Mouse (Mus musculus) embryonic facial prominence, embryonic 13.5 days (tissue): Measurements from ENCODE around the gene 1300017J02Rik. TPM values are rescaled to one million over a fixed set of nuclear protein-coding genes. Genes with fewer than 3 reads are reported as not detected.
"Not testable (repeated sequence)": the region's sequence is repeated elsewhere in the genome, so short reads cannot be mapped to it uniquely, and the experiment has no call there.

Experiments used
- ATAC-seq: fragments of 200-750 bp; cut with Nextera tagmentation; 2 replicates; pipeline ENCODE4 v1.8.0; 2017; ENCODE audit warnings: low read depth; ENCODE audit not compliant: insufficient number of reproducible peaks, insufficient read depth, low FRiP score, low TSS enrichment
- H3K27ac ChIP-seq: fragments of 300-500 bp; sonication (generic); 2 replicates; pipeline ENCODE4 v1.5.1; 2015; ENCODE audit warnings: moderate library complexity, mild to moderate bottlenecking, inconsistent platforms
- H3K27me3 ChIP-seq: fragments of 300-500 bp; sonication (generic); 2 replicates; pipeline ENCODE4 v1.6.1; 2015; ENCODE audit warnings: mild to moderate bottlenecking, inconsistent platforms
- H3K36me3 ChIP-seq: fragments of 300-500 bp; sonication (generic); 2 replicates; pipeline ENCODE4 v1.6.1; 2015; ENCODE audit warnings: mild to moderate bottlenecking, inconsistent platforms
- H3K4me1 ChIP-seq: fragments of 300-500 bp; sonication (generic); 2 replicates; pipeline ENCODE4 v1.6.1; 2015; ENCODE audit warnings: inconsistent platforms
- H3K4me2 ChIP-seq: fragments of 300-500 bp; sonication (generic); 2 replicates; pipeline ENCODE4 v1.6.1; 2015; ENCODE audit warnings: moderate library complexity, mild to moderate bottlenecking, inconsistent platforms
- H3K4me3 ChIP-seq: fragments of 300-500 bp; sonication (generic); 2 replicates; pipeline ENCODE4 v1.5.1; 2015; ENCODE audit warnings: mild to moderate bottlenecking, inconsistent platforms
- H3K9ac ChIP-seq: fragments of 300-500 bp; sonication (generic); 2 replicates; pipeline ENCODE4 v1.6.1; 2015; ENCODE audit warnings: mild to moderate bottlenecking, inconsistent platforms
- H3K9me3 ChIP-seq: fragments of 300-500 bp; sonication (generic); 2 replicates; pipeline ENCODE4 v1.6.1; 2016; ENCODE audit warnings: inconsistent platforms
- WGBS: fragments of 180-500 bp; shearing (Covaris S2); methylation state at CpG from one replicate; pipeline ENCODE4 v1.1.7; 2015; ENCODE audit warnings: mixed read lengths; 5-methylcytosine and 5-hydroxymethylcytosine counted together
- polyA plus RNA-seq: library from polyadenylated mRNA; unstranded; fragments of >200 nt; fragmentation: Nextera tagmentation; extraction: Ambion mirVana; gene quantifications from 2 replicates; pipeline ENCODE4 v1.2.1, GENCODE M21; 2015

The 1300017J02Rik gene
- 1.9 and 3.0 TPM in 2 replicates for polyA plus RNA-seq

DNA sequence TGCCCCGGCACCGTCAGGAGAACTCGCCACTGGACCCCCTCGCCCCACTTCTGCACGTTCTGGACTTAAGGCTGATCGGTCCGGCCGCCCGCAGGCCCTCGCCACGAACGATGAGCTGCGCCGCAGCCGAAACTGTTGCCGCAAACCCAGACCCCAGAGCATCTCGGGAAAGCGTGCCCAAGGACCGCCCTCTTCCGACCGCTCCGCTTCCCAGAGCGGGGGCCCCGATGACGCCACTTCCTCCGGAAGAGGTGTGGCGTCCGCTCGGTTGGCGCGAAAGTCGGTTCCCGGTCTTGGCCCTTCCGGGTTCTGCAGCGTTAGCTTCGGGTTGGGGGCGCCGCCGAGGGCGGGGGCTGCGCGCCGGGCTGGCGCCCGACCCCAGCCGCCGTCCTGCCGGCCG lies at the start of gene 1300017J02Rik, which contains the start of gene Topbp1:
1300017J02Rik (minus strand) TSS at position 156 of the 400 bp plus-strand sequence.
Topbp1 (plus strand) TSS at position 289 of the 400 bp plus-strand sequence.
- Histone ChIP-seq H3K36me3 (peaks cover 16% of the 10 kb centered on the region), H3K9ac (peak within 1 kb of the TSS; percentile 94), H3K9me3 (no peaks in the 10 kb centered on the region), H3K27me3 (no peaks in the 10 kb centered on the region), H3K4me1 (peaks cover 20% of the 10 kb centered on the region), H3K4me3 (peak within 1 kb of the TSS; percentile 93), H3K27ac (peak within 1 kb of the TSS; percentile 90), H3K4me2 (peak within 1 kb of the TSS; percentile 76)
- peak; percentile 94 for ATAC-seq
- under 1% methylated on average over 49 of the region's 49 CpGs for WGBS

DNA sequence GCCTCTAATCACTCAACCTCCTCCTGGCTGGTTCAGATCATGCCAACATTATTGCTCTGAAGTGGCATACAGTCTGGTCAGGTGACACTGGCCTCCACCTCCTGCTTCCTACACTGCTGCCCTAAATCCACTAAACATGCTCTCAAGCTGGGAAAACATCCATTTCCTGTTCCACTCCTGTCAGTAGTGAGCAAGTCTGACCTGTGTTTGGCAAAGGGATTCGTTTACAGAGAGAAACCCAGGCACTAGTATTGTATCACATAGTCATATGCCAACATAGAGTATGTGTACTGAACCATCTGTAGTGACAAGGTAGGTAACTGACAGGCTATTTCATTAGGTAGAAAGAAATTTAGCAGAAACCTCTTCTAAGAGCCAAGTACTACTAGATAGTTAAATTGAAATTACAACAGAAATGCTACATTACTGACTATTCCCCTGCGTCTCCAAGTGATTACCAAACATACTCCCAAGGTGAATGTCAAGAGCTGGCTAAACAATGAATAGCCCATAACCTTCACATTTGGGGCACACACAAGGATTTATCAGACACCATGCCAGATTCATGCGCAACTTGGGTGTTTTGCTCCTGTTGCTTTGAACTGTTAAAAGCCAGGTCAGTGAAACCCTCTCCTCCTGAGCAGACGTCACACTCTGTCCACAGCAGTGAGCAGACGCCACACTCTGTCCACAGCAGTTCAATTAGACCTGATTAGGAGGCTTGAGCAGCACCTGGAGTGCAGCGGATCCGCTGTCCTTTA lies 48.8 kb upstream of the 1300017J02Rik start:
- ATAC-seq, H3K27ac ChIP-seq, H3K9ac ChIP-seq, H3K27me3 ChIP-seq, H3K4me1 ChIP-seq, H3K4me2 ChIP-seq, H3K9me3 ChIP-seq, H3K4me3 ChIP-seq: not testable (repeated sequence)
- peaks cover 62% of the 10 kb centered on the region for H3K36me3 ChIP-seq
- WGBS: 83% methylated on average over 7 of the region's 7 CpGs

DNA sequence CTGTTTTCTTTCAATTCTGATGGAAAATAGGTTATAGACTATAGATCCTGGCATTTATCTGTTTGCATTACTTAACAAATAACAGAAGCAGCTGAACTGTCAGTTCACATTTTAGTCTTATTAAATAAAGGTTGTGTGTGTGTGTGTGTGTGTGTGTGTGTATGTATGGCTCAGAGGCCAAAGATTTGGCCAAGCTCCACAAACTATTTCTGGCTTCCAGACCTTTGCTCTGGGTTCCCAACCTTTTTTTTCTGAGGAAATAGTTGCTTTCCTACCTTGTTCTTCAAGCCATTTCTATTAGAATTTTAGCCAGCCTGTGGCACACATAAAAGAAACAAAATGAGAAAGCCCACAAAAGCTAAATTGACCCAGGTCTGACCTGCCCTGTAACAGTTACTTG lies 43.9 kb upstream of the 1300017J02Rik start:
- no peaks in the 10 kb centered on the region for H3K9me3 ChIP-seq
- H3K4me3 ChIP-seq: no peak overlapping the region
- H3K27me3 ChIP-seq: no peaks in the 10 kb centered on the region
- no peak for ATAC-seq
- no peaks in the 10 kb centered on the region for H3K4me1 ChIP-seq
- no peak overlapping the region for H3K4me2 ChIP-seq
- H3K27ac ChIP-seq: no peak overlapping the region
- H3K9ac ChIP-seq: no peak overlapping the region
- peaks cover 73% of the 10 kb centered on the region for H3K36me3 ChIP-seq

GRCm38 (mm10) chr9:103347996-103348490 lies 43.2 kb upstream of the 1300017J02Rik start:
- H3K36me3 ChIP-seq: peaks cover 79% of the 10 kb centered on the region
- no peaks in the 10 kb centered on the region for H3K4me1 ChIP-seq
- H3K9ac ChIP-seq: no peak overlapping the region
- no peak overlapping the region for H3K4me3 ChIP-seq
- no peaks in the 10 kb centered on the region for H3K9me3 ChIP-seq
- H3K27ac ChIP-seq: no peak overlapping the region
- WGBS: 71% methylated on average over 1 of the region's 1 CpGs
- H3K4me2 ChIP-seq: no peak overlapping the region
- ATAC-seq: no peak
- no peaks in the 10 kb centered on the region for H3K27me3 ChIP-seq

GRCm38 (mm10) chr9:103347045-103347444 lies 42.2 kb upstream of the 1300017J02Rik start:
- Histone ChIP-seq H3K9me3 (no peaks in the 10 kb centered on the region), H3K27ac (no peak overlapping the region), H3K4me3 (no peak overlapping the region), H3K27me3 (no peaks in the 10 kb centered on the region), H3K9ac (no peak overlapping the region), H3K36me3 (peaks cover 80% of the 10 kb centered on the region), H3K4me1 (no peaks in the 10 kb centered on the region), H3K4me2 (no peak overlapping the region)
- 89% methylated on average over 4 of the region's 4 CpGs for WGBS
- ATAC-seq: no peak

DNA sequence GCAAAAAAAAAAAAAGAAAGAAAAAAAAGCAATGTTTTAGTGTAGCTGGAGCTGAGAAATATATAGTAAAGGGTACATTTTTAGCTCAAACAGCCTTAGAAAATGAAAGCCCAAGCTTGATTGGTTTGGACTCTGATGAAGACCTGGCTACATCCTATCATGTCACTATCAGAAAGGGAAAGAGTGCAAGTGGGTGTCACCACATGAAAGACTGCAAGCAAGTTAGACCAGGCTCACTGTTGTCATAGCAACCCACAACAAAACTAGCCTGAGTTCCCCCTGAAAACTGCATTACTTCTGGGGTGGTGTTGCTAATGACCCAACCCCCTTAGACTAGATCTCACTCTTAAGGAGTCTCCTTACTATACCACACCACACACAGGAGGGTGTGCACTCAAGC lies 32.0 kb upstream of the 1300017J02Rik start:
- Histone ChIP-seq H3K9ac (no peak overlapping the region), H3K4me2 (no peak overlapping the region), H3K9me3 (no peaks in the 10 kb centered on the region), H3K27ac (no peak overlapping the region), H3K4me1 (no peaks in the 10 kb centered on the region), H3K4me3 (no peak overlapping the region), H3K36me3 (peaks cover 91% of the 10 kb centered on the region), H3K27me3 (no peaks in the 10 kb centered on the region)
- no peak for ATAC-seq

DNA sequence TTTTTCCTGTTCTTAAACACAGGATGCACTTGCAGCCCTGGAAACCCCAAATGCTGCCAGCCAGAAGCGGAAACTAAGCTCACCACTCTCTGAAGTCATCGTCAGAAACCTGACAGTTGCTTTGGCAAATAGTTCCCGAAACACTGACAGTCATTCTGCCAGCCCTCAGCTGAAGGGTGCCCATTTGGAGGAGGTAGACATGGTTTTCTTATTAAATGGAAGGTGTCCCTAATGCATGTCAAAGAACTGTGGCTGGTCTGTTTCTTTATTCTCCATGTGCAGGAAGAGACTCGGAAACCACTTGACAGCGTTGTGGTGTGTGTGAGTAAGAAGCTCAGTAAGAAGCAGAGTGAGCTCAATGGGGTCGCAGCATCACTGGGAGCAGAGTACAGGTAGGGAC lies 27.8 kb upstream of the 1300017J02Rik start:
- Histone ChIP-seq H3K27ac (no peak overlapping the region), H3K9ac (no peak overlapping the region), H3K4me3 (no peak overlapping the region), H3K9me3 (no peaks in the 10 kb centered on the region), H3K36me3 (peaks cover 91% of the 10 kb centered on the region), H3K4me1 (no peaks in the 10 kb centered on the region), H3K4me2 (no peak overlapping the region), H3K27me3 (no peaks in the 10 kb centered on the region)
- ATAC-seq: no peak
- WGBS: 93% methylated on average over 6 of the region's 6 CpGs

DNA sequence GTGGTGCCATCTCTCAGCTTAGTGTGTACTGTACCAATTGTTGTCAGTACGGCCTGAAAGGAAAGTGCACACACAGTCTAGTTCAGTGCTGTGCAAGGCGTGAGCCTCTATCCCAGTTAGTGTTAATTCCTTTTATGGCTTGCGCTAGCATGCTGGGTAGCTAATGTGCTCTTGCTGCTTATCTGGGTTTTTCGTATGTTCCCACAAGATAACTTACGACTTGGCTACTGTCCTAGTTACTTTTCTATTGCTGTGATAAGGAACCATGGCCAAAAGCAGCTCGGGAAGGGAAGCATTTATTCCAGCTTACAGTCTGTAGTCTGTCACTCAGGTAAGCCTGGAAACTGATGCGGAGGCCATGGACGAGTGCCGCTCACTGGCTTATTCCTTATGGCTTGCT lies 21.6 kb upstream of the 1300017J02Rik start:
- H3K27me3 ChIP-seq: no peaks in the 10 kb centered on the region
- no peaks in the 10 kb centered on the region for H3K4me1 ChIP-seq
- no peak overlapping the region for H3K4me3 ChIP-seq
- H3K27ac ChIP-seq: no peak overlapping the region
- H3K9me3 ChIP-seq: no peaks in the 10 kb centered on the region
- H3K9ac ChIP-seq: no peak overlapping the region
- ATAC-seq: no peak
- WGBS: 90% methylated on average over 9 of the region's 9 CpGs
- H3K36me3 ChIP-seq: peaks cover 88% of the 10 kb centered on the region
- H3K4me2 ChIP-seq: no peak overlapping the region

DNA sequence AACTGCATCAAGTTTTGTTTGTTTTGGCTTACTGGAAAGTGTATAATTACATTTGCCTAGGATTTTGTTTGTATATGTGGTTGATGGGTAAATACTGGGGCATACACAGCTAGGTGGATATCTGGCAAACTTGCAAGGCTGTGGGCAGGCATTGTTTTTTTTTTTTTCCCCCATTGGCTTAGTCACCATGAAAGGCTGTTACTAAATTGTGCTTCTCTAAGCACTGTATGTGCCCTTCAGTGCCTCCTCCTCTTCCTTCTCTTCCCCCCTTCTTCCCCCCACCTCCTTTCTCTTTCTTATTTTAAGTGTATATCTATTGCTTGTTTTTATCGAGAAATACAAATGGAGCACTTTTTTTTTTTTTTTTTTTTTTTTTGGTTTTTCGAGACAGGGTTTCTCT lies 19.8 kb upstream of the 1300017J02Rik start:
- ATAC-seq: no peak
- no peaks in the 10 kb centered on the region for H3K9me3 ChIP-seq

GRCm38 (mm10) chr9:103309832-103310231 lies 5.0 kb upstream of the 1300017J02Rik start:
- Histone ChIP-seq H3K4me3 (no peak overlapping the region), H3K27ac (no peak overlapping the region), H3K4me1 (peaks cover 14% of the 10 kb centered on the region), H3K27me3 (no peaks in the 10 kb centered on the region), H3K9me3 (no peaks in the 10 kb centered on the region), H3K9ac (no peak overlapping the region), H3K36me3 (peaks cover 55% of the 10 kb centered on the region), H3K4me2 (no peak overlapping the region)
- no peak for ATAC-seq
- 83% methylated on average over 6 of the region's 6 CpGs for WGBS

More for the DNA sequence above, 19.8 kb upstream of the 1300017J02Rik start:
- Histone ChIP-seq H3K27ac (no peak overlapping the region), H3K4me1 (no peaks in the 10 kb centered on the region), H3K9ac (no peak overlapping the region), H3K4me2 (no peak overlapping the region), H3K27me3 (no peaks in the 10 kb centered on the region), H3K4me3 (no peak overlapping the region), H3K36me3 (peaks cover 92% of the 10 kb centered on the region)
- WGBS: 69% methylated on average over 1 of the region's 2 CpGs

- Histone ChIP-seq H3K4me2 (peak overlapping the region; percentile 76), H3K9ac (peak overlapping the region; percentile 94), H3K27ac (peak overlapping the region; percentile 90), H3K9me3 (no peaks in the 10 kb centered on the region), H3K27me3 (no peaks in the 10 kb centered on the region), H3K4me3 (peak overlapping the region; percentile 93), H3K36me3 (peaks cover 20% of the 10 kb centered on the region), H3K4me1 (peaks cover 20% of the 10 kb centered on the region)
- peak; percentile 48 for ATAC-seq
- WGBS: under 1% methylated on average over 40 of the region's 40 CpGs
Measured at GRCm38 (mm10) chr9:103305332-103306041, 605 bp upstream of the 1300017J02Rik start.

- Histone ChIP-seq H3K9ac (no peak overlapping the region), H3K4me3 (no peak overlapping the region), H3K4me1 (peaks cover 20% of the 10 kb centered on the region), H3K36me3 (no peaks in the 10 kb centered on the region), H3K9me3 (no peaks in the 10 kb centered on the region), H3K27ac (no peak overlapping the region), H3K4me2 (no peak overlapping the region), H3K27me3 (no peaks in the 10 kb centered on the region)
- 58% methylated on average over 3 of the region's 3 CpGs for WGBS
- ATAC-seq: no peak
Measured at GRCm38 (mm10) chr9:103302666-103303065, 2.2 kb downstream of the 1300017J02Rik start.
